Mouse (Mus musculus) mesoderm, embryonic 11.5 days (tissue): Measurements from ENCODE around the gene Sike1.

Source experiments
- DNase-seq: peaks from one replicate; pipeline ENCODE4 v3.0.0-alpha.2; 2012; ENCODE audit warnings: low read depth, low spot score

Gene Sike1

DNA sequence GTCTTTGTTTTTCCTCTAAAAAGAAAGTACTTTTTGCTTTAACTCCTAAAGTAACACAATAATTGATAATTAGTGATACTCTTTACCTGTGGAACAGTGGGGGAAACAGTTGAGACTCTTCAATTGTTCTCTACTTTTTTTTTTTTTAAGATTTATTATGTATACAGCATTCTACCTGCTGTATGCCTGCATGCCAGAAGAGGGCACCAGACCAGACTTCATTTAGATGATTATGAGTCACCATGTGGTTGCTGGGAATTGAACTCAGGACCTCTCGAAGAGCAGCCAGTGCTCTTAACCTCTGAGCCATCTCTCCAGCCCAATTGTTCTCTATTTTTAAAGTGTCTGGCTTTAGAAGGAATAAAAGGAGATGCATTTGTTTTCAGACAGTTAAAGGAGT is 30.7 kb downstream of the Sike1 start:
- peak; percentile 12 for DNase-seq

DNA sequence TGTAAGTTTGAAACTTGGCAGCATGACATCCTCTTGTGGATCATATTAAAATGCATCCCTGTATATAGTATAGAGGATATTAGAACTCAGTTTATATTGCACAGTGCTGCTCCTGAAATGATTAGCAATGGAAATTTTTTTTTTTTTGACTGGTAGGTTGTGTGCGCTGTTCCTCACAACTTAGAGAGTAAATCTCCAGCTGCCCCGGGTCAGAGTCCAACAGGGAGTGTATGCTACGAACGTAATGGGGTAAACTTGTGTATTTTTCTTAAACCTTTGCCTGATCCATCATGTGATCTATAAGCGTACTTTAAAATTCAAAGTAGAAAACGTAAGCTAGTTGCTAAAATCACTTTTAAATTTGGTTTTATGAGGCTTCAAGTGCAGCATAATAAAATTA is 44.8 kb downstream of the Sike1 start:
- DNase-seq = no peak

DNA sequence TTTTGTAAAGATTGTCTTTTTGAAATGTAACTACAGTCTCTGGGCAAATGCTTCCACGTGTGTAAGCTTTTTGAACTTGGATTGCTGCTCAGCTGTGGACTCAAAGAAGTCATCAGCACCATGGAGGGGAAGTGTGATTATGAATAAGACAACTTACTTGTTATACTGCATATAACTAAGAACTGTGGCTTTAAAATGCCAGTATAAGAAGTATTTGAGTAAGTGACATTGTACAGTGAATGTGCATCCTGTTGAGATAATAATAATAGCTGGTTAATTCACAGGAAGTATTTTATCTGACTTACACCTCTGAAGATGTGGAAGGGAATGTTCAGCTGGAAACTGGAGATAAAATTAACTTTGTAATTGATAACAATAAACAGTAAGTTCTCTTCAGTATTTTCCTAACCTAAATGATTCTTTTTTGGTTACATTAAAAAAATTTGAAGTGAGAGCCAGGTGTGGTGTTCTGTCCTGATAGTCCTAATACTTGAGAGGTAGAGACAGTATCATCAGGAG is 45.4 kb downstream of the Sike1 start:
- DNase-seq = no peak

DNA sequence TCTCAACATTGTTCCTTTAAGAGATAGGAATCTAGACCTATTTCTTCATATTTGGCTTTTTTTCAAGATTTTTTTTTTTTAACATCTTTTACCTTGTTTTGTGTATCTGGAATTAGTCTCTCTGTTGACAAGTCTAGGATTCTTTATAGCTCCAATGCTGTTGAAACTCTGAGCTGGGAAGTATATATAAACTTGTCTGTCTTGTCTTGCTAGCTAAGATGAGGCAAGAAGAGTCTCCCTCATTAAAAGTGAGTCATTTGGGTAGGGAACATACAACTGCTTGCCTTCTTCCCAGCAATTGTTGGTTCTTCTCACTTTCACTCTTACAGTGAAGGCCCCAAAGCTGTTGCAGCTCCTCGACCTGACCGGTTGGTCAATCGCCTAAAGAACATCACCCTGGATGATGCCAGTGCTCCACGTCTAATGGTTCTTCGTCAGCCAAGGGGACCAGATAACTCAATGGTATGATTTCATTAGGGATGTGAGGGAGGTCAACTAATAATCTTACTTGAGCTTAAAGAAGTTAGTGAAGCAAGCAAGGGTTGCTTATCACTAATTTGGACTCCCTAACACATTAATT is 60.6 kb downstream of the Sike1 start:
- DNase-seq = no peak

DNA sequence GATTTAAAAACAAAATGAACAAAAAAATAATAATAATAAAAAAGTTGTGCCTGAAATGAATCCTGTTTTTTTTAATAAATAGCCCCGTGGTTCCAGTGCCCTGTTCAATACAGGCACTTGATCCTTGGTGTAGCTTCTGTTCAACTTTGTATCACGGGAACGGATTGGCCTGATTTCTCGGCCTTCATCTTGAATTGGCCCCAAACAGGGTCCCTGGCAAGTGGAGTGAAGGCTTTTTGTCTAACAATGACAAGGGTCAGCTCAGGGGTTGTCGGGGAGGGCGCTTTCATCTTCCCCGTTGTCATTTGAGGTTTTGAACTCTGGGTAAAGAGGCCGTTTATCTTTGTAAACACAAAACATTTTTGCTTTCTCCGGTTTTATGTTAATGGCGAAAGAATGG is 62.2 kb downstream of the Sike1 start:
- no peak for DNase-seq
